ENCODE assay signal across 23 mouse cellular contexts in genomic region chr3:69711907-69712600, GRCm38 (mm10). TPM values are rescaled to one million over a fixed set of nuclear protein-coding genes. Genes with fewer than 3 reads are reported as not detected.
DNase-seq lines count a peak whose midpoint lies in the region; ATAC-seq and TF ChIP-seq lines count a peak whose summit lies in the region.
"Had no signal": no experiment of that assay in that cellular context is flagged by ENCODE, and none has a peak within 500 bp of the region (broad histone marks: within the 10 kb centered on the region; RNA-seq: fewer than 3 reads in every experiment).

No protein-coding gene starts in this region.

- TF ChIP-seq EP300 in stomach, postnatal 0 days (optimal IDR thresholded peaks at IDR 0.05) = no peak

- H3K27ac ChIP-seq in gastrocnemius, adult 2 months = no peak overlapping the region
- H3K27ac ChIP-seq in stomach, postnatal 0 days (replicated peaks) = no peak overlapping the region
- H3K27ac ChIP-seq: embryonic facial prominence, embryonic 13.5 days; forebrain, embryonic 13.5 days; heart, embryonic 15.5 days; hindbrain, embryonic 13.5 days; hindbrain, postnatal 0 days; intestine, embryonic 15.5 days had no signal

- peak; percentile 22 for DNase-seq in gastrocnemius, adult 2 months
- DNase-seq in gastrocnemius, postnatal 14 days = no peak
- DNase-seq in ES-CJ7 (ENCODE audit: low read depth, low spot score) (peak; percentile 55), ZHBTc4 (ENCODE audit: low read depth, low spot score) (peak; percentile 71)
- no peak for DNase-seq in stomach, postnatal 0 days (ENCODE audit: low spot score)
- DNase-seq in kidney, adult 18-20 months = no peak
- DNase-seq in layer of hippocampus, adult 9-11 months = no peak
- DNase-seq: adrenal gland, postnatal 25 days; cerebellum, adult 2 months; cerebellum, postnatal 14 days; forebrain, postnatal 0 days; gastrocnemius, postnatal 36 days; heart, postnatal 14 days; kidney, adult 8-10 months had no signal

- no peak for TF ChIP-seq CTCF in gastrocnemius, adult 2 months (IDR thresholded peaks at IDR 0.05)
- TF ChIP-seq CTCF in stomach, postnatal 0 days (IDR thresholded peaks at IDR 0.05; ENCODE audit: low read depth) = no peak

- no peaks in the 10 kb centered on the region for H3K36me3 ChIP-seq in stomach, postnatal 0 days (ENCODE audit: control insufficient read depth, insufficient read depth, low read length)
- H3K36me3 ChIP-seq: embryonic facial prominence, embryonic 13.5 days; heart, embryonic 15.5 days; hindbrain, embryonic 13.5 days; intestine, embryonic 15.5 days had no signal

- intact Hi-C loops in gastrocnemius, adult 2 months (cut with DNase I) = no loop called here
- intact Hi-C loops in gastrocnemius, postnatal 14 days (cut with DNase I; ENCODE audit: low total_unique reads) = no loop called here

- H3K4me1 ChIP-seq in stomach, postnatal 0 days (replicated peaks; ENCODE audit: control insufficient read depth, insufficient read depth) = no peaks in the 10 kb centered on the region
- H3K4me1 ChIP-seq: embryonic facial prominence, embryonic 13.5 days; heart, embryonic 15.5 days; intestine, embryonic 15.5 days had no signal

- H3K9me3 ChIP-seq in stomach, postnatal 0 days (ENCODE audit: control insufficient read depth, low read length) = no peaks in the 10 kb centered on the region
- H3K9me3 ChIP-seq: embryonic facial prominence, embryonic 13.5 days; forebrain, embryonic 13.5 days; heart, embryonic 15.5 days; hindbrain, embryonic 13.5 days; intestine, embryonic 15.5 days had no signal

- ATAC-seq in stomach, postnatal 0 days (ENCODE audit: low FRiP score, low TSS enrichment) = 0 out of 2 replicates have a peak, but pooled peaks have one; percentile 21
- ATAC-seq in cerebellum, adult (ENCODE audit: insufficient number of reproducible peaks, low FRiP score, low TSS enrichment) = no peak
- ATAC-seq: activated CD4-positive, CD25-positive, alpha-beta regulatory T cell, adult 4 months; forebrain, embryonic 13.5 days; forebrain, postnatal 0 days; hindbrain, postnatal 0 days; intestine, embryonic 15.5 days had no signal

- H3K4me2 ChIP-seq in stomach, postnatal 0 days (replicated peaks; ENCODE audit: low read depth) = no peak overlapping the region
- H3K4me2 ChIP-seq: embryonic facial prominence, embryonic 13.5 days; forebrain, embryonic 13.5 days; heart, embryonic 11.5 days; heart, embryonic 15.5 days; hindbrain, embryonic 13.5 days; intestine, embryonic 15.5 days had no signal

- H3K27me3 ChIP-seq in stomach, postnatal 0 days (ENCODE audit: control insufficient read depth, insufficient read depth, low read length) = no peaks in the 10 kb centered on the region
- H3K27me3 ChIP-seq: embryonic facial prominence, embryonic 13.5 days; heart, embryonic 15.5 days; hindbrain, embryonic 13.5 days; intestine, embryonic 15.5 days had no signal

- WGBS in stomach, postnatal 0 days = 45% methylated on average over 8 of the region's 8 CpGs

- H3K9ac ChIP-seq in stomach, postnatal 0 days (ENCODE audit: low read length) = no peak overlapping the region
- H3K9ac ChIP-seq: embryonic facial prominence, embryonic 13.5 days; forebrain, embryonic 13.5 days; forebrain, postnatal 0 days; heart, embryonic 15.5 days; hindbrain, embryonic 13.5 days; intestine, embryonic 15.5 days had no signal

- no peak overlapping the region for H3K4me3 ChIP-seq in gastrocnemius, adult 2 months
- no peak overlapping the region for H3K4me3 ChIP-seq in stomach, postnatal 0 days (ENCODE audit: low read depth, low read length)
- H3K4me3 ChIP-seq: embryonic facial prominence, embryonic 13.5 days; forebrain, embryonic 13.5 days; heart, embryonic 15.5 days; hindbrain, embryonic 13.5 days; intestine, embryonic 15.5 days had no signal

RNA-seq across cellular contexts. Expression of gene Nmd3, which starts 9.7 kb away (rescaled TPM):
- total RNA-seq in gastrocnemius, adult 2 months (2021) = 10 to 100 TPM; 31.9 to 33.8 TPM
- total RNA-seq in gastrocnemius, postnatal 14 days (2021) = 10 to 100 TPM; 26.5 to 32.8 TPM
- polyA plus RNA-seq in stomach, postnatal 0 days (2015; fragmentation: Nextera tagmentation; extraction: Ambion mirVana) = 97.8 and 106 TPM in 2 replicates

Comparison
In these comparisons a context has a peak if more than half of its experiments do, and no peak if none do; other contexts are left out.
1. DNase-seq: peak in gastrocnemius, adult 2 months (single experiment), ES-CJ7 (single experiment) and ZHBTc4 (single experiment); none in gastrocnemius, postnatal 14 days (single experiment), stomach, postnatal 0 days (single experiment), kidney, adult 18-20 months (single experiment) and layer of hippocampus, adult 9-11 months (single experiment).